Mouse (Mus musculus) ZHBTc4 (cell line): ENCODE results near the gene Stk4.
"Not testable (repeated sequence)": the region's sequence is repeated elsewhere in the genome, so short reads cannot be mapped to it uniquely, and the experiment has no call there.

Source experiments
- DNase-seq: peaks from one replicate; pipeline ENCODE4 v3.0.0-alpha.2; 2011; ENCODE audit warnings: low read depth, low spot score

Stk4 gene

GRCm38 (mm10) chr2:164070142-164070764, at the start of gene Stk4:
Gene Stk4 (plus strand): TSS chr2:164070322.
- DNase-seq, result peak; percentile 53

DNA sequence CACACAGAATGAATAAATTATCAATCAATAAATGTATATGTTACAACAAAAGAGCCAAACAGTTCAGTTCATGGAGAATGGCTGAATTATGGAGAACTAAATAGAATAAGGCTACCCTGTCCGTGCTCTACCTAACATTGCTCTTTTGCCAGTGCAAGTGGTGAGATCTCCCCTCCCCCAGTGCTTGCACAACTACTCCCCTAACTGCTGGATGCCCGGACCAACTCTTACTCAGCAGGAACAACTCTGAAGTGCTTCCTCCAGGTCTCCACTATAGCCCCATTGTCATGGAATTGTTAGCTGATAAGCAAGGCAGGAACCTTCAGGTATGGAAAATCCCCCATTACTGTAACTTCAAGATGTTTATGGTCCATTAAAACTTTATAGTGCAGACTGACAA, 48.0 kb upstream of the Stk4 start:
- DNase-seq, result no peak

GRCm38 (mm10) chr2:164025150-164025549, 45.0 kb upstream of the Stk4 start, which contains the start of gene Pabpc1l:
Gene Pabpc1l (plus strand): TSS chr2:164025450.
- DNase-seq, result no peak

DNA sequence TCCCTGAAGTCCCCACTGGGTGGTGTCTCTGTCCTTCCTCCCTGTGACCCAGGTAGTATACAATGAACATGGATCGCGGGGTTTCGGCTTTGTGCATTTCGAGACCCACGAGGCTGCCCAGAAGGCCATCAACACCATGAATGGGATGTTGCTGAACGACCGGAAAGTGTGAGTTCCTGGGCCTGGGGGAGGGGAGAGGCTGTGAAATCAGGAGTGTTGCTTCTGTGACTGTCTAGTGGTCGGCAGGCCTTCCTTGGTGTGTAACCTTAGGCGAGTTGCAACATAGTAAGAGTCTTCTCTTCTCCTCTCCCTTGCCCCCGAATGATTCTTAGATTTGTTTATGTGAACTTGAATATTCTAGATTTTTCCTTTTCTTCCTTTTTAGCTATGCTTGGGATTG, 39.0 kb upstream of the Stk4 start:
- no peak for DNase-seq

GRCm38 (mm10) chr2:164032973-164033372, 37.1 kb upstream of the Stk4 start:
- DNase-seq, result peak; percentile 65

DNA sequence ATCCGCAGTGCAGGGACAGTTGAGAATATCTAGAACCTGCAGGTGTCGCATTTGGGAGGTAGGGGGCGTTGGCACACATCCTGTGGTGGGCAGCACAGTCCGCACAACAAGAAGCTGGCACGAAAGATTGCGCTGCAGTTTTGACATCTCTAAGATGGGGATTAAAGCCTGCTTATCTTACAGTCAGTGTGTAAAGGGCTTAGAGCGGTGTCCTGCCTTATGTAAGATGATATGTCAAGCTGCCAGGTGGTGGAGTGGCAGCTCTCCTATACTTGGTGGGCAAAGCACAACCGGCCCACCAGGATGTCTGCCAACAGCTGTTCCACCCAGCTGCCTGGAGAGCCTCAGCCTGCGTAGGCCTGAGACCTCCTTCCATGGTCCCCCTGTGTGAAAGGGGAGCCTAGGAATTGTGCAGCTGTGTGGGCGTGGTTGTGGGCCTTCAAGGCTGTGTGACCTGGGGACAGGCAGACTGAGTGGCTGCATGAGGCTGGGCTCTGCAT, 33.6 kb upstream of the Stk4 start:
- DNase-seq, result peak; percentile 28

GRCm38 (mm10) chr2:164038407-164039028, 31.6 kb upstream of the Stk4 start:
- no peak for DNase-seq

GRCm38 (mm10) chr2:164040949-164041348, 29.2 kb upstream of the Stk4 start:
- DNase-seq, result no peak

- no peak for DNase-seq
Observed at GRCm38 (mm10) chr2:164041523-164041922, 28.6 kb upstream of the Stk4 start.

- DNase-seq, result peak; percentile 45
Observed at GRCm38 (mm10) chr2:164047197-164047690, 22.9 kb upstream of the Stk4 start.

GRCm38 (mm10) chr2:164053767-164054166, 16.4 kb upstream of the Stk4 start:
- DNase-seq, result no peak

DNA sequence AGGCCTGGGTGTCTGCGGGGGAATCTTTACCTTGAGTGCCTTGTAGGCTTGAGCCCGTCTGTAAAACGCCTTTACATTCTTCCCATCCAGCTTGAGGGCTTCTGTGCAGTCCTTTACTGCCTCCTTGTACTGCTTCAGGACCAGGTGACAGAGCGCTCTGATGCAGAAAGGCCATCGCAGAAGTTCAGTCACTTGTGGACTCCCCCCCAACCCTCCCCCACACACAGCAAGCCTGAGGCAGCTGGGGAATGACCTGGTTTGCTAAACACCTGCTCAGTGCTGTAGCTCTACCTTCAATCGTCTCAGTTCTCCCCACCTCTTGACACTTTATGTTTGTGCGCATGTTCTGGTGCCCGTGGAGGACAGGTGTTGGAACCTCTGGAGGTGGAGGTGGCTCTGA, 15.5 kb upstream of the Stk4 start:
- no peak for DNase-seq

GRCm38 (mm10) chr2:164059634-164060235, 10.4 kb upstream of the Stk4 start:
- DNase-seq, result no peak

DNA sequence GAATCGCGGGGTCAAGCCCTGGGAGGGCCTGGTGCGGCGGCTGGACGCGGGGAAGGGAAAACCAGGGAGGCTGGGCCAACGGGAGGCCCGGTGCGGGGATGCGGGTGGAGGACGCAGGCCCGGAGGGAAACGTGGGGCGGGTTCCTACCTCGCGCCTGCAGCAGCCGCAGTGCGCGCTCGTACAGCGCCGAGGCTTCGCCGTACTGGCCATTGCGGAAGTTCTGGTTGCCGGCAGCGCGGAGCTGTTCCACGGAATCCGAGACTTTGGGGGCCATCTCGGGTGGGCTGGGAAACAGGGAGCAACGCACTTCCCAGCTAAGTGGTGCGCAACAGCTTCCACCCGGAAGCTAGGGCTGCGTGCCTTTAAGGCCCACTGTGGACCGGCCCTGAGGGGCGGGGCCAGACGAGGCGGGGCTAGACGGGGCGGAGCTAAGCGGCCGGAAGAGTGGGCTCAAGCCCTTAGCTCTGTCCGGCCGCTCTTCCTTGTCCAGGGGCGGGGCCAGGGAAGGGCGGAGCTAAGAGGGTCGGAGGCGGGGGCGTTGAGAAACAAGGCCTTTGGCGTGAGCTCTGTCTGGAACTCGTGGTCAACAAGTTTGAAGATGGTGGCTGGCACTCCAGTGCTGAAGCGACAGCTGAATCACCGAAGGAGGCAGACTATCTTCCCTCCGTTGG, 779 bp downstream of the Stk4 start, which contains the start of gene Tomm34:
Gene Tomm34 (minus strand): TSS at position 405 of the 672 bp plus-strand sequence.
- DNase-seq, result peak; percentile 99

- not testable (repeated sequence) for DNase-seq
Observed at GRCm38 (mm10) chr2:164071437-164071820, 1.3 kb downstream of the Stk4 start.

DNA sequence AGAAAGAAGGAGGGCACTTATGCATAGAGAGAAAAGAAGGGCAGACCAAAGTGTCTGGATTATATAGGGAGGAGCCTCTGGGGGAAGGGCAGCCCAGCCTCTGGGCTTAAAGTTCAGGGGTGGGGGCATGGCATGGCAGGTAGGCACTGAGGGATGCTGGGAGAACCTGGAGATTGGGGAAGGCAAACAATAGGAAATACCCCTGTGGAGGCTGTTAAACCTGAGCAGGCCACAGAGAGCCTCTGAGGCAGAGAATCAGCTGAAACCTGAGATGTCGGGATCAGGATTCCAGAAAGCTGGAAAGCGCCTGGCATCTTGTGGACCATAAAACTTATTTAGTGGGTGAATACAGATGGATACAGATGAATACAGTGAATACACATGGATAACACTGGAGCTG, 2.0 kb downstream of the Stk4 start:
- DNase-seq, result no peak

DNA sequence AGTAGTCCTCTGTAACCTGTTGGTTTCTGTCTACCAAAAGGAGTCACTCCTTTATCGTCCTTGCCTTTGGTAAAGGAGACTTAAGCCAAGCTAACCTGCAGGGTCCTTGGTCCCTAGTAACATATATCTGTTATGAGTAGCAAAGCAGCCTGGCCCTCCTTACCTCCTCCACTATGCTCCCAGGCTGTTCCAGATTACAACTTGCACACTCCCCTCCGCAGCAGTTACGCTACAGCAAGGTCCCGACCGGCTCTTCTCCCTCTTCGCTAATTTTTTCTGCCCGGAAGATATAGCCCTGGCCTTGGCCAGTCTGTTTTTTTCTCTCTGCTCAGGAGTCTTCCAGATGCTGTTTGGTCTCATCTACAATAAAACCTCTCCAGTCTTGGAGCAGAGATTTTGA, 3.0 kb downstream of the Stk4 start:
- no peak for DNase-seq

DNA sequence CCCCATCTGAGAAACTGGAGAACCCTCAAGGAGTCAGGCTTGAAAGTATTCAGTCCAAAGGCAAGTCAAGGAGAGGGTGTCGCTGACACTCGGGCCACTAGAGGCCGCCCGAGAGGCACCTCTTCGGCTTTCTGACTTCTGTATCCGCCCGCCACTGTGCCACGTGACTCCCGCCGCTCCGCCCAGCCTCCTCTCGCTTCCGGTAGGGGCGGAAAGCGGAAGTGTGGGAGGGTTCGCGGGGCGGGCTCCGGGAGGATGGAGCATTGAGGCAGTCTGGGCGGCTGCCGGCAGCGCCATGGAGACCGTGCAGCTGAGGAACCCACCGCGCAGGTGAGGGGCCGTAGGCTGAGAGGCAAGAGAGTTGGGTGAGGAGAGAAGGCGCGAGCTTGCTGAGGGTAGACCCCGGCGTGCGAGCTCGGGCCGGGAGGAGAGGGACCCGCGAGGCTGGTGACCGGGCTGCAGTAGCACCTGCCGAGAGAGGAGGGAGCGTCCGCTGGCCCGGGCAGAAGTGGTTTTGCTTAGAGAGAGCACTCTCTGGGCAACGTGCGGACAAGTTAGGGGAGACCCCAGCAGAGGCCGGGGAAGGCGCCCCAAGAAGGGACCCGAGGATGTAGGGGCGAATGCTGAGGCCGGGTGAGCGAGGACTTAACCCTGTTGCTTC, 3.9 kb downstream of the Stk4 start:
- DNase-seq, result peak; percentile 98

DNA sequence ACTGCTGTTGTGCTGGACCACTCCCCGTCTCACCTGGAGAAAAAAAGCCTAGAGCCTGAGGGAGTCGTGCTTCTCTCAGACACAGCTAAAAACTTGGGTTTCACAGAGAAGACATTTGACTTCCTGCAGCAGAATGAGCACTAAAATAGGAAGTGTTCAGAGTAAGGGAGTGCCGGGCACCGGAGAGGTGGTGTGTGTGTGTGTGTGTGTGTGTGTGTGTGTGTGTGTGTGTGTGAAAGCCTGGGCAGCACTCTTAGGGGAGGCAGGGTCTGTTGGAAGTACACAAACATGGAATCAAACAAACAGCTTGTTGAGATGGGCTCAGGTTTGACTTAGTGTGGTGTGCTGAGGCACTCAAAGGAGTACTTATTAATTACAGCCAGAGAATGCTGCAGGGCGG, 5.0 kb downstream of the Stk4 start:
- no peak for DNase-seq

GRCm38 (mm10) chr2:164076874-164077425, 6.8 kb downstream of the Stk4 start:
- no peak for DNase-seq

GRCm38 (mm10) chr2:164077875-164078274, 7.8 kb downstream of the Stk4 start:
- no peak for DNase-seq
